Mouse (Mus musculus) frontal cortex, postnatal 25 days (tissue): Measurements from ENCODE around the gene Kctd8.

Experiments
- DNase-seq, 2 experiments: peaks; one replicate each; pipeline ENCODE4 v3.0.0; 2022; ENCODE audit warnings: low spot score in 2 of 2

The Kctd8 gene

DNA sequence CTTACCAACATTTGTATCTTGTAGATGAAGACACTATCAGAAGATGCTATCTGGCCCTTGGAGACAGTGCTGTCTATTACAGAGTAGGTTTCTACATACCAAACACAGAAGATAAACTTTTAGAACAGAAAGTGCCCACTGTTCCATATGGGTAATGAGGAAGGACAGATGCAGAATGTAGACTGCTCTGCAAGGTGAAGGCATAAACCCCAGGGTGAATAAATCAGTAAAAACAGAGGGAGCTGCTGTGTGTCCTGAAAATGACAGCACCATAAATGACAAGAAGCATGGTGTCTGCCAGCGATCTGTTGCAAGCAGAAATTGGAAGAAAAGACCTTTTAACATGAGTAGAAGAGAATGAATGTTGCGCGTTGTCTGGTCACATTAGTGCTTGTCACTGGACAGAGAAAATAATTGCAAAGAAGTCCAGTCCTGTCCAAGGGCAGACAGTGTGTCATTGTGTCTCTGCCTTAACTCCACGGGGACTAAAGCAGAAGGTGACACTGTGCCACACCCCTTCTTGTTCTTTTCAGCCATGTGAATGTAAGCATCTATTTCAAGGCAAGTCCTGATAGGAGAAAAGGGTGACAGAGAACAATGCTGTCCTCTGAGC, 181.5 kb downstream of the Kctd8 start:
- no peak for DNase-seq

DNA sequence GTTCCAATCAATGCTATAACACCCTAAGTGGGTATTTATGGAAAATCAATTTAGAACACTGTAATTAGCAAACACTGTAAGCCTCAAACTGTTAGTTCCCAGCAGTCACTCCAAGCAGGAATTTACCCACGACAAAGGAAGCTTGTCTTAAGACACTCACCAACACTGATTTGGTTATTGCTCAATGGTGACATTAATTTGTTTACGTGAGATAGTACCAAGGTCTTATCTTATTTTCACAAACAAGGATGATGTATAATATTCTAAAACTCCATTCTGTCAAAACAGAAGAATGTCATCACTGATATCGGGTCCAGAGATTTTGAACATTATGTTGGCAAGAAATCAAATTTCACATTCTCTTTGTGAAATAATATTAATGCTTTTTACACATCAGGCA, 185.0 kb downstream of the Kctd8 start:
- DNase-seq: no peak

DNA sequence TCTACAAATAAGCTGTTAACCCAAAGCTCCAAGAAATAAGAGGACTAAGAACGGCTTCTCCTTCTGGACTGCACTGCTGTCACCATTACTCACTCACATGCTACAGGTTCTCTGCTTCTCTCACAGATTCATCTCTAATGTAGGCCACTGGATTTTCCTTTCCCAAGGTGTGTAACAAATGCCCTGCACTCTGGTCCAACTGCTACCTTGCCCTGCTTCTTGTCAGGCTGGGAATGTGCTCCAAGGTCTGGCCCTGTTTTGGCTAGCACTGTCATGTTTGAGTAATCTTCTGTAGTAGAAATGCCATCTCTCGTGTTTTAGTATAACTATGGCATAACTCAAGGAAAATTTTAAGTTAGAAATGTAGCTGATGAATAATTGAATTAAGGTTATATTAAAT, 195.7 kb downstream of the Kctd8 start:
- no peak for DNase-seq

DNA sequence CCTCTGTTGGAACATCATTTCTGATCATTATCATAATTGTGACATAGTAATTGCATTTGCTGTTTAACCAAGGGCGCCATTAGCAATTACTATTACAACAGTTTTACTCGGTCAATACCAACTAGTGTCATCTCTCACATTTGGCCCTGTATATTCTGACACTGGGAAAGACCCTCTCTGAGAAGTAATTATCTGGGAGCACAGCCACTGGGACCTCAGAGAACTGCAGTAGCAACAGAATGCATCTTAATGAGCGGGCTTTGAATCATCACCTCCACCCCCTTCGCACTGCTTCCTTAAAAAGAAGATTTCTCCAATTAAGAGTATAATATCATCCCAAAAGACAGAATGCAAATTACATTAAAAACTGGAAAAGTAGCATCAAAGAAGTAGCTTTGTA, 200.4 kb downstream of the Kctd8 start:
- no peak for DNase-seq

DNA sequence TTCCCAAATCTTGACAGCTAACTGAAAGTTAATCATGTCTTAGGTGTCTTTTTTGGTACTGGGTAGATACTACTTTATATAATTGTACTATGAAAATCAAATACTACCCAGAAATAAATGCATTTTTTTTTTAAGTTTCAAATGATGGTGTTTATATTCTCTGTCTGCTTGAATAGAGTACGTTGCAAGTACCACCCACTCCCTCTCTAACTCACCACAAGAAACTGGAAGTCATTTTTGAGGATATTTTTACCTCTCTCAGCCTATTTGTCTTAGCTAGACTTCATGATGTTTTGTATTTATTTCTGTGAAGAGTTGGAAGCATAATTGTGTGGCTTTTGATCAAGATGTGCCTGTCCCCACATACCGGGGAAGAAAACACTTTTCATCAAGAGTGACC, 232.8 kb downstream of the Kctd8 start:
- DNase-seq: no peak

DNA sequence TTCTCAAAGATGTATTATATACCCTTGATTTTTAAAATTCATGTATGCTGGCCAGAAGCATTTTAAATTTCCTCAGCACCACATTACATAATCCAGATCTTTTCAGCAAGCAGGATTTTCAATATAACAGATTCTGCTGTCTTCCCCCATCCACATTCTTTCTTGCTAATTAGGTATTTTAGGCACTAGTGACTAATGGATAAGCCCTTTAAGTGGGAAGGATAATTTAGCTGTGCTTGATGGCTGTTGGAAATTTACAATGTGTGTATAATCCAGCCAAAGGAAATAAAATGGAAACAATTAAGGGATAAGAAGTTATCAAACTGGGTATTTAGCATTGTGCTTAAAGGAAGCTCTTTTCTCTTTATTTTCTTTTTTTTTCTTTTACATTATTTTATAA, 252.6 kb downstream of the Kctd8 start:
- DNase-seq: no peak
